Mouse (Mus musculus) cerebellum, adult 18-20 months (tissue): ENCODE measurements at regions not wholly inside any gene's neighbourhood (a gene's known extent, or its start where the extent isn't known, plus 50 kb on each side); places are given as distances from the start of the nearest gene placed in this dataset.

ENCODE experiments used
- DNase-seq, 2 experiments: peaks; one replicate each; pipeline ENCODE4 v3.0.0; 2021

- DNase-seq = no peak
Measured at GRCm38 (mm10) chr17:69821901-69822300, 147.0 kb upstream of the Dlgap1 start.

- no peak for DNase-seq
Measured at GRCm38 (mm10) chr17:69822921-69823320, 146.0 kb upstream of the Dlgap1 start.

GRCm38 (mm10) chr17:69841308-69841707 lies 127.6 kb upstream of the Dlgap1 start:
- no peak for DNase-seq

GRCm38 (mm10) chr17:69848306-69848705 lies 120.6 kb upstream of the Dlgap1 start:
- DNase-seq = no peak

GRCm38 (mm10) chr17:69850075-69850474 lies 118.8 kb upstream of the Dlgap1 start:
- DNase-seq = no peak

- DNase-seq = peak; percentile 12 to 22
Measured at GRCm38 (mm10) chr17:69879958-69880357, 88.9 kb upstream of the Dlgap1 start.

- no peak for DNase-seq
Measured at GRCm38 (mm10) chr17:69893980-69894379, 74.9 kb upstream of the Dlgap1 start.
